Mouse (Mus musculus): Measurements from ENCODE around the gene Colgalt2.
"Not testable (repeated sequence)": the region's sequence is repeated elsewhere in the genome, so short reads cannot be mapped to it uniquely, and the experiment has no call there.

Colgalt2 gene

GRCm38 (mm10) chr1:152399790-152400555 lies at the start of gene Colgalt2:
TSS of gene Colgalt2 (plus strand) at chr1:152399830.
- peak; percentile 64 to 72 for DNase-seq

- DNase-seq: no peak
Measured at GRCm38 (mm10) chr1:152356721-152357120, 42.9 kb upstream of the Colgalt2 start.

- DNase-seq: peak; percentile 11 to 20
Measured at GRCm38 (mm10) chr1:152368311-152369088, 31.1 kb upstream of the Colgalt2 start.

GRCm38 (mm10) chr1:152369139-152369538 lies 30.5 kb upstream of the Colgalt2 start:
- peak; percentile 83 for DNase-seq

GRCm38 (mm10) chr1:152378311-152378710 lies 21.3 kb upstream of the Colgalt2 start:
- no peak for DNase-seq

- DNase-seq: no peak
Measured at GRCm38 (mm10) chr1:152384589-152384988, 15.0 kb upstream of the Colgalt2 start.

GRCm38 (mm10) chr1:152385693-152386092 lies 13.9 kb upstream of the Colgalt2 start:
- DNase-seq: not testable (repeated sequence)

- DNase-seq: peak; percentile 88 to 92
Measured at GRCm38 (mm10) chr1:152386188-152386835, 13.3 kb upstream of the Colgalt2 start, which contains the start of gene Tsen15. TSS of gene Tsen15 (minus strand) at chr1:152386688.

- DNase-seq: no peak
Measured at GRCm38 (mm10) chr1:152389271-152389670, 10.4 kb upstream of the Colgalt2 start.

GRCm38 (mm10) chr1:152394137-152394536 lies 5.5 kb upstream of the Colgalt2 start:
- DNase-seq: no peak

- DNase-seq: no peak
Measured at GRCm38 (mm10) chr1:152394956-152395515, 4.6 kb upstream of the Colgalt2 start.

- no peak for DNase-seq
Measured at GRCm38 (mm10) chr1:152398708-152399107, 922 bp upstream of the Colgalt2 start.

GRCm38 (mm10) chr1:152400556-152401540 lies 1.2 kb downstream of the Colgalt2 start:
- peak in 1 of 2 experiments; percentile 21 for DNase-seq

GRCm38 (mm10) chr1:152407021-152407946 lies 7.7 kb downstream of the Colgalt2 start:
- DNase-seq: peak; percentile 52 to 69

- peak; percentile 46 to 59 for DNase-seq
Measured at GRCm38 (mm10) chr1:152409356-152409755, 9.7 kb downstream of the Colgalt2 start.

- peak; percentile 95 to 96 for DNase-seq
Measured at GRCm38 (mm10) chr1:152410657-152411056, 11.0 kb downstream of the Colgalt2 start.

GRCm38 (mm10) chr1:152413116-152413515 lies 13.5 kb downstream of the Colgalt2 start:
- no peak for DNase-seq

GRCm38 (mm10) chr1:152413961-152414360 lies 14.3 kb downstream of the Colgalt2 start:
- DNase-seq: no peak

- DNase-seq: peak; percentile 69 to 78
Measured at GRCm38 (mm10) chr1:152414451-152414850, 14.8 kb downstream of the Colgalt2 start.

- no peak for DNase-seq
Measured at GRCm38 (mm10) chr1:152416306-152416904, 16.8 kb downstream of the Colgalt2 start.
